Mouse (Mus musculus): ENCODE results near the gene Pcna. TPM values are rescaled to one million over a fixed set of nuclear protein-coding genes. Genes with fewer than 3 reads are reported as not detected.

Pcna gene
- polyA plus RNA-seq, 1 experiment from 2014 or later: 259 TPM

- ATAC-seq: peak; percentile 83
- H3K9me3 ChIP-seq: no peaks in the 10 kb centered on the region
- H3K36me3 ChIP-seq: no peaks in the 10 kb centered on the region
- WGBS: 60% methylated on average over 15 of the region's 15 CpGs
- H3K9ac ChIP-seq: no peak overlapping the region
- no peak overlapping the region for H3K4me3 ChIP-seq (replicated peaks)
- H3K27ac ChIP-seq: peak overlapping the region; percentile 77
- H3K4me2 ChIP-seq (replicated peaks): no peak overlapping the region
- peaks cover 14% of the 10 kb centered on the region for H3K4me1 ChIP-seq (replicated peaks)
- no peaks in the 10 kb centered on the region for H3K27me3 ChIP-seq (replicated peaks)
Measured at GRCm38 (mm10) chr2:132283236-132284070, 30.3 kb upstream of the Pcna start.

GRCm38 (mm10) chr2:132282453-132283174 lies 29.5 kb upstream of the Pcna start:
- H3K4me1 ChIP-seq (replicated peaks): peaks cover 14% of the 10 kb centered on the region
- 49% methylated on average over 12 of the region's 12 CpGs for WGBS
- no peak overlapping the region for H3K9ac ChIP-seq
- no peak overlapping the region for H3K4me2 ChIP-seq (replicated peaks)
- no peaks in the 10 kb centered on the region for H3K27me3 ChIP-seq (replicated peaks)
- no peaks in the 10 kb centered on the region for H3K36me3 ChIP-seq
- peak; percentile 55 for ATAC-seq
- no peak overlapping the region for H3K4me3 ChIP-seq (replicated peaks)
- H3K27ac ChIP-seq: peak overlapping the region; percentile 44; the same call in 1 of the 2 replicates
- H3K9me3 ChIP-seq: no peaks in the 10 kb centered on the region

GRCm38 (mm10) chr2:132281560-132282452 lies 28.7 kb upstream of the Pcna start:
- no peak overlapping the region for H3K4me3 ChIP-seq (replicated peaks)
- 65% methylated on average over 10 of the region's 10 CpGs for WGBS
- peaks cover 14% of the 10 kb centered on the region for H3K4me1 ChIP-seq (replicated peaks)
- no peak overlapping the region for H3K27ac ChIP-seq
- no peaks in the 10 kb centered on the region for H3K9me3 ChIP-seq
- no peaks in the 10 kb centered on the region for H3K27me3 ChIP-seq (replicated peaks)
- H3K36me3 ChIP-seq: no peaks in the 10 kb centered on the region
- ATAC-seq: no peak
- H3K9ac ChIP-seq: no peak overlapping the region
- H3K4me2 ChIP-seq (replicated peaks): no peak overlapping the region

GRCm38 (mm10) chr2:132280518-132281120 lies 27.5 kb upstream of the Pcna start:
- Histone ChIP-seq H3K27ac (no peak overlapping the region), H3K4me2 (replicated peaks) (no peak overlapping the region), H3K4me3 (replicated peaks) (no peak overlapping the region), H3K36me3 (no peaks in the 10 kb centered on the region), H3K4me1 (replicated peaks) (peaks cover 14% of the 10 kb centered on the region), H3K9ac (no peak overlapping the region), H3K27me3 (replicated peaks) (no peaks in the 10 kb centered on the region), H3K9me3 (no peaks in the 10 kb centered on the region)
- ATAC-seq: no peak
- 93% methylated on average over 10 of the region's 10 CpGs for WGBS

GRCm38 (mm10) chr2:132279978-132280377 lies 26.9 kb upstream of the Pcna start:
- 66% methylated on average over 4 of the region's 4 CpGs for WGBS

GRCm38 (mm10) chr2:132279336-132279882 lies 26.3 kb upstream of the Pcna start:
- ATAC-seq: no peak
- Histone ChIP-seq H3K27ac (no peak overlapping the region), H3K27me3 (replicated peaks) (no peaks in the 10 kb centered on the region), H3K4me3 (replicated peaks) (no peak overlapping the region), H3K9ac (no peak overlapping the region), H3K36me3 (no peaks in the 10 kb centered on the region), H3K4me1 (replicated peaks) (peaks cover 14% of the 10 kb centered on the region), H3K4me2 (replicated peaks) (no peak overlapping the region), H3K9me3 (no peaks in the 10 kb centered on the region)
- WGBS: 64% methylated on average over 3 of the region's 3 CpGs

More at GRCm38 (mm10) chr2:132279978-132280377, 26.9 kb upstream of the Pcna start:
- no peak overlapping the region for H3K9ac ChIP-seq
- H3K4me2 ChIP-seq (replicated peaks): no peak overlapping the region
- H3K36me3 ChIP-seq: no peaks in the 10 kb centered on the region
- H3K9me3 ChIP-seq: no peaks in the 10 kb centered on the region
- H3K4me1 ChIP-seq (replicated peaks): peaks cover 14% of the 10 kb centered on the region
- ATAC-seq: no peak
- no peak overlapping the region for H3K27ac ChIP-seq
- no peak overlapping the region for H3K4me3 ChIP-seq (replicated peaks)
- H3K27me3 ChIP-seq (replicated peaks): no peaks in the 10 kb centered on the region

GRCm38 (mm10) chr2:132278273-132278853 lies 25.2 kb upstream of the Pcna start:
- no peak for ATAC-seq
- Histone ChIP-seq H3K9ac (no peak overlapping the region), H3K4me1 (replicated peaks) (peaks cover 8% of the 10 kb centered on the region), H3K27ac (no peak overlapping the region), H3K27me3 (replicated peaks) (no peaks in the 10 kb centered on the region), H3K4me3 (replicated peaks) (no peak overlapping the region), H3K9me3 (no peaks in the 10 kb centered on the region), H3K36me3 (no peaks in the 10 kb centered on the region), H3K4me2 (replicated peaks) (no peak overlapping the region)
- 83% methylated on average over 8 of the region's 8 CpGs for WGBS

- Histone ChIP-seq H3K4me3 (replicated peaks) (no peak overlapping the region), H3K27me3 (replicated peaks) (no peaks in the 10 kb centered on the region), H3K4me1 (replicated peaks) (no peaks in the 10 kb centered on the region), H3K36me3 (no peaks in the 10 kb centered on the region), H3K27ac (no peak overlapping the region), H3K9me3 (no peaks in the 10 kb centered on the region), H3K4me2 (replicated peaks) (no peak overlapping the region), H3K9ac (no peak overlapping the region)
- no peak for ATAC-seq
- WGBS: 69% methylated on average over 4 of the region's 4 CpGs
Measured at GRCm38 (mm10) chr2:132276249-132276648, 23.1 kb upstream of the Pcna start.

GRCm38 (mm10) chr2:132275527-132275926 lies 22.4 kb upstream of the Pcna start:
- H3K4me3 ChIP-seq (replicated peaks): no peak overlapping the region
- no peak overlapping the region for H3K4me2 ChIP-seq (replicated peaks)
- no peak overlapping the region for H3K9ac ChIP-seq
- H3K4me1 ChIP-seq (replicated peaks): no peaks in the 10 kb centered on the region
- no peak overlapping the region for H3K27ac ChIP-seq
- H3K36me3 ChIP-seq: no peaks in the 10 kb centered on the region
- H3K9me3 ChIP-seq: no peaks in the 10 kb centered on the region
- WGBS: 74% methylated on average over 4 of the region's 4 CpGs
- no peak for ATAC-seq
- no peaks in the 10 kb centered on the region for H3K27me3 ChIP-seq (replicated peaks)

- no peaks in the 10 kb centered on the region for H3K36me3 ChIP-seq
- 0 out of 2 replicates have a peak, but pooled peaks cover 2% of the 10 kb centered on the region for H3K4me1 ChIP-seq (replicated peaks)
- ATAC-seq: no peak
- 38% methylated on average over 6 of the region's 6 CpGs for WGBS
- no peak overlapping the region for H3K4me2 ChIP-seq (replicated peaks)
- no peak overlapping the region for H3K4me3 ChIP-seq (replicated peaks)
- H3K27me3 ChIP-seq (replicated peaks): no peaks in the 10 kb centered on the region
- H3K9ac ChIP-seq: no peak overlapping the region
- H3K9me3 ChIP-seq: no peaks in the 10 kb centered on the region
- H3K27ac ChIP-seq: no peak overlapping the region
Measured at GRCm38 (mm10) chr2:132272694-132273389, 19.7 kb upstream of the Pcna start.
